Mouse (Mus musculus): ENCODE measurements around the gene Ppp1r14b.

Ppp1r14b gene

DNA sequence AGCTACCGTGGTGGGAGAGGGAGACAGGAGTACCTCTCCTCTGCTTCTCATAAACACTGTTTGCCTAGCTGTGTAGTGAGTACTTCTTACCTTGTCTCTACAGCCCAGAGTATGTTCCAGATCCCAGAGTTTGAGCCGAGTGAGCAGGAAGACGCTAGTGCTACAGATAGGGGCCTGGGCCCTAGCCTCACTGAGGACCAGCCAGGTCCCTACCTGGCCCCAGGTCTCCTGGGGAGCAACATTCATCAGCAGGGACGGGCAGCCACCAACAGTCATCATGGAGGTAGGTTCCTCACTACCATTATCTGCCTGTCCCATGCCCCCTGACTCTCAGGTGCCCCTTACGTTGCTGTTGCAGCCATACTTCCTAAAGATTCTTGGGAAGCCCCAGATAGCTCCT is 32.0 kb upstream of the Ppp1r14b start:
- DNase-seq (ENCODE audit: low spot score in 2 of 2) = no peak

DNA sequence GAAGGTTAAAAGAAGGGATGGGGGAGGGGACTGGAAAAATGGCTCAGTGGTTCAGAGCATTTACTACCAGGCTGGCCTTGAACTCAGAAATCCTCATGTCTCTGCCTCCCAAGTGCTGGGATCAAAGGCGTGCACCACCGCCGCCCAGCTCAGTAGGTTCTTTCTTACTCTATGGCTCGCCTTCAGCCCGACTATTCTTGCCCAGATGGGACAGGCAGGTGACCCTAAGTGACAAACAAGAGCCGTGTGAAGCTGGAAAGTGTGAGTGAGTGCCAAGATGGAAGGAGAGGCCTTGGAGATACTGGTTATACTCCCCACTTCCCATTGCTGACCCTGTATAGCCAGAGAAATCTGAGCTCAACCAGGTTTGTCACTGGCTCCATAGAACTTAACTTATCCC is 31.1 kb upstream of the Ppp1r14b start:
- no peak for DNase-seq (ENCODE audit: low spot score in 2 of 2)

DNA sequence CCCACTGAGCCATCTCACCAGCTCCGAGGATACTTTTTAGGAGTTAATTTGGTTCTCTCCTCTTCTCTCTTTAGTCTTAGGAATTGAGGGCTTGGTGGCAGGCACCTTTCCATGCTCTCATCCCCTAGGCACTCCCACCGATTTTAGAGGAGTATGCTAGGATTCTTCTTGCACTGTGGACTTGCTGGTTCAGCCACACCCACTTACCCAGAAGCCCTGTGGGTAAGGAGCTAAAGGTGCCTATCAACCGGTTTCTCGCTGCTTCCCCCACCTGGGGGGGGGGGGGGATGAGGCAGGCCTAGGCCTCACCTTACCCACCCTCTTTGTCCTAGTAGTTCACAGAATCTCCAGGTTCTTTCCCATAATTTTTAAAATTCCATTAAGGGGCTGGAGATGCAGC is 27.0 kb upstream of the Ppp1r14b start:
- DNase-seq (ENCODE audit: low spot score in 2 of 2) = no peak

DNA sequence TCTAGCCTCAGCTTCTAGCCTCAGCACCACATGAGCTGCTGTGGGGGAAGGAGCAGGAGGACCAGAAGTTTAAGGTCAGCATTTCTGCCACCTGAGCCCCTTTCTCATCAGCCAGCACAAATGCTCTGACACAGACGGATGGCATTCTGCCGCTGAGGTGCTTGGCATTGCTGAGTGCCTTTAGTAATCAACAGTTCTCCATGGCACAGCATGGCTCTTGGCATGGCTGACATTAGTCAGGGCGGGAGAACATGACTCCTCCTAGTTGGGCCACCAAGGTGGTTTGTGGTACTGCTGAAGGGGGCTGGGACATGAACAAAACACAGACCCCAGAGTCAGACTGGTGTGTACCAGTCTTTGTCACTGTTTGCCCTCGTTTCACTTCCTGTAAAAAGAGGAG is 26.6 kb upstream of the Ppp1r14b start:
- DNase-seq (ENCODE audit: low spot score in 2 of 2) = no peak

DNA sequence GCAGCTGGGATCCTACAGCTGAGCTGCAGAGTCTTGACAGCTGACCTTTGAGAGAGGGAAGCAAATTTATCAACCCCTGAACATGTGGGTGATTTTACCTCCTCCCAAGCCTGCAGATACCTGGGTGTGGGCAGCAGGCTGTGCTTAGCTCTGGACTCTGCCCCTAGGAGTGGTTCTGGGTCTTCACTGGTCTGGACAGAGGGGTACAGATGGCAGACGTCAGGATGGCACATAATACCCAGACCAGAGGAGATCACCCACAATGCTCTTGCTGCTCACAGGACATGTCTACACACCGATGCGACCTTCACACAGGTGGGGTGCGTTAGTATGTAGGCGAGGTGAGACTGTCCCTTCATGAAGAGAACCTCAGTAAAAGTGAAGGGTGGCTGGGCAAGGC is 25.2 kb upstream of the Ppp1r14b start:
- no peak for DNase-seq (ENCODE audit: low spot score in 2 of 2)

DNA sequence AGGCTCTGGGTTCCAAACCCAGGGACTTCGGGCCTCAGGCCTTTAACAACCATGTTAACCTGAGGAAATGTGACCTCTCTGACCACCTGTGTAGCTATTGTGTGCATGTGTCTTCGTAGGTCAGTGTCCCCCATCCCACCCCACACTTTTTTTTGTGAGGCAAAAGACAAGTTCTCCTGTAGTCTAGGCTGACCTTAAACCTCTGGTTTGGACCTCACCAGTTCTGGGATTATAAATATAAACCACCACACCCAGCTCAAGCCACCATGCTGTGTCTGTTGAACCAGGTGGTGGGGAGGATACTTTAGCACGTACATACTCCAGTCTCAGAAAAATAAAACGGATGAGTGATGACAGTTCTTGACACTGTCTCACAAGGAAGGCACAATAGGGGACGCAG is 24.8 kb upstream of the Ppp1r14b start:
- no peak for DNase-seq (ENCODE audit: low spot score in 2 of 2)

DNA sequence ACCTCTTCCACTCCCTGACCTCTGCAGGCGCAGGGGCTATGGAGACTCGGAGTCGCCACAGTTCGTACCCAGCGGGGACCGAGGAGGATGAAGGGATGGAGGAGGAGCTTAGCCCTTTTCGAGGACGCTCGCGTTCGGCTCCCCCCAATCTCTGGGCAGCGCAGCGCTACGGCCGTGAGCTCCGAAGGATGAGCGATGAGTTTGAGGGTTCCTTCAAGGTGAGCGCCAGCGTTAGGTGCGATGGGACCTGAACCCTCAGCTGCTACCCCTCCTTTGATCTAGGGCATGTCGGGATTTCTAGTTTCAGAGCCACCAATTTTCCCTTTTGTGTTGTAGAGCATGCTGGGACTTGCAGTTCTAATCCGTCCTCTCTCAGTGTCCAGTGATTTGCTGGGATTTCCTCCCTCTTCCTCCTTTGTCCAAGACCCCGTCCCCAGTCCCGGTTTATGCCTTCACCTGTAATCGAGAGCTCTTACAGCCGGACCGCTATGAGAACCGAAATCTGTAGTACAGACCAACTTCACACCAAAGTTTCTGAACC is 24.1 kb upstream of the Ppp1r14b start:
- peak; percentile 70 to 78 for DNase-seq (ENCODE audit: low spot score in 2 of 2)

DNA sequence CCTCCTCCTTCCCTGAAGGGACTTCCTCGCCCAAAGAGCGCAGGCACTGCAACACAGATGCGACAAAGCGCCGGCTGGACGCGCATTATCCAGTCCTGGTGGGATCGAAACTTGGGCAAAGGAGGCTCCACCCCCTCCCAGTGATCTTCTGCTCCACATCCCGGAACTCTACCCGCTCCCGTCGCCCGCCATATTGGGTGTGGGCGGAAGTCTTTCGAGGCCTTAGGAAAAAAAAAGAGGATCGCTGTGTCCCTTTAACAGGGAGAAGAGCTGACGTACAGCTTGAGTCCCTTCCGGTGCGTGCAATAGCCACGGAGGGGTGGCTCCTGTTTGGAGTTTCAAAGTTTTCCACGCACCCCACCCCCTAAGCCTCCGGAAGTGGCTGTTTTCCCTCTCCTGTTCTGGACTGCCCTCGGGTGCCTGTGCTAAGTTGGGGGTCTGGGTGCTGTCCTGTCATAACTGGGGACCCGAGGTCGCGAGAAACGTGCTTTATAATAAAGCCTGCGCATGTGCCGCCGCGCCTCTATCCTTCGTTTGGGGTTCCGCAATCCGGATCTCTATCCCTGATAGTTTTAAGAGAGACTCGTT is 23.3 kb upstream of the Ppp1r14b start:
- DNase-seq (ENCODE audit: low spot score in 2 of 2) = peak; percentile 94 to 96

DNA sequence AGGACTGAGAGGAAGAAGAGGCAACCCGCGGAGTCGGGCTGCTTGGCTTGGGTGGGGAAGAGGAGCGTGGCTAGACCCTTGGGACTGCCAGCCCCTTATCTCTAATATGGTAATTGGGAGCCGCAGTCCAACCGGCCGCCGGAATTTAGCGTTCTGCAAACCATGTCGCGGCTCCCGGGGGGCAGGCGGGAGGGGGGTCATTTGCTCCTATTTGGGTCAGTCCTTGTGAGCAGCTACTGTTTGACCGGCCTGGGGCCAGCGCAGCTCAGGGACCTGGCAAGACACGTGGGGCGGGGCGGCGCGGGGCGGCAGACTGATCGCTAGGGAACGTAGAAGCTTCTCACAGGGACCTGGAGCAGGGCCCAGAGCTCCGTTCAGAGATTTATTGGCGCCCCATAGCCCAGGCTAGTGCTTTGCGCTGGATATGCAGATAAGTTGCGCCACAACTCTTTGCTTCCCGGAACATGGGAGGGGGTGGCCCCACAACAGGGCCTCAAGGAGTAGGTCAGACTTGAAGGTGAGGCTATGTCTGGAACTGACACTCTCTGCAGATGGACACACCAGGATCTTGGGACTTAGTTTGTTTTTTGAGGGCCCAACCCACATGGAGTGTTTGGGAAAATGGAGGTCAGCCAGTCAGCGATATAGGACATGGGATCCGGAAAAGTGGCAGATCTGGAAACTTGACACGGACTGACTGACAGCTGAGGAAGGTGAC is 22.6 kb upstream of the Ppp1r14b start:
- DNase-seq (ENCODE audit: low spot score in 2 of 2) = peak in 1 of 2 experiments; percentile 75

DNA sequence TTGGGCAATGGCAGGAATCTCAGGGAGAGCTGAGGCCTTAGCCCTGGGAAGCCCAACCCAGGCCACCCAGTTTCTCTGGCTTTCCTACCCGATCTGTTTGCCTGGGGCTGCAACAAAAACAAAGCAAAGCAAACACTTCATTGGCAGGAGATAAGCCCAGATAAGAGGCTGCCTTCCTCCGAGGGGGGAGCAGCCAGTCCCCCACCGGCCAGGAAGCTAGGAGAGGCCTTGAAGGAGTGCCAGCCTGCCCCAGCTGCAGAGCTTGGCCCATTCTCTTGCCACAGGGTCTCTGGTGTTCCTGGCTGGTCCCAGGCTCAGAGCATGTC is 22.1 kb upstream of the Ppp1r14b start:
- no peak for DNase-seq (ENCODE audit: low spot score in 2 of 2)

DNA sequence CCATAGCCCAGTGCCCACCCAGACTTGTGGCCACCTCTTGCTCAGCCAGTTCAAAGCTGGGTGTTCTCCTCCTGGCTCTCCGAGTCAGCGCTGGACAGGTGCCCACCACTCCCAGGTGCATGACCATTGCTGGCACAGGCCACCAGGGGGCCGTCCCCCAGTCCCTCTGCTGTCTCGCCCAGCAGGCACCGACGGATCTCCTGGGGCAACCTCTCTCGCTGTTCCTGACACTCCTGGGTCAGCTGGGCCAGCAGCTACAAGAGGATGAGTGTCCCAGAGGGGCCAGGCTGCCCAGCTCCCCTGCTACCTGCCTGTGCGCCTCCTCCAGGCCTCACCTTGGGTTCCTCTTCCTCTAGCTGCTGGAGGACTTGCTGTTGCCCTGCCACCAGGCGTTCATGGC is 20.7 kb upstream of the Ppp1r14b start:
- no peak for DNase-seq (ENCODE audit: low spot score in 2 of 2)

DNA sequence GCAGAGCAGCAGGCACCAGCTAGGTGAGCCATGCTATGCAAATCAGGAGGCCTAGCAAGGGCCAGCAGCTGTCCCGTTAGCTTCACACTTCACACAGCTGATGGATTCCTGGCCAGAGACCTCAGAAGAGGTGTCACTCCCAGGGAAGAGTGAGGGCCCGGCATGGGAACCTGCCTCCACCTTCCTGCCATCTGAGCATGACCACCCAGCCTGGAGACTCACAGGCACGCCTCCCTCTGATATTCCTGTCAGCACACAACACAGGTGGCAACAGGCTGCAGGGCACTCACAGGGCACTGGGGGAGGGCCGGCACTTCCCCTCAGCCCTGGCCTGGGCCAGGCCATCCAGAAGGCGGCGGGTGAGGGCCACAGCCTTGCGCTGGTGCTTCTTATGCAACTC is 19.3 kb upstream of the Ppp1r14b start:
- DNase-seq (ENCODE audit: low spot score in 2 of 2) = no peak

DNA sequence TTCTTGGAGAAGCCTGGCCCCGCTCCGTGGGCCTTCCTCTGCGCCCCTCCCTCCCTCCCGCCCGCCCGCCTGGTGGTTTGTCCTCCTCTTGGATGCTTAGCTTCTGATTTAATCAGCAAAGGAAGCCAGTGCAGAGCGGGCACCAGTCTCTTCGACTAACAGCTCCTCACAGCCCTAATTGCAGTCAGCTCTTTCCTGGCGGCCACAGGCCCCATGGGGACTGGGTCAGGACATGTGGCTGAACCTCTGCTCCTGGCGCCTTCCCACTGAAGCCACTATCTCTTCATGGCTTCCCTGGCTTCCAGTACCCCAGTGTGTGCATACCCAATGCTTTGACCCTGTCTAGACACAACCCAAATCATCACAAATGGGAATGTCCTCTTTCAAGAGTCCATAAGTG is 18.3 kb upstream of the Ppp1r14b start:
- DNase-seq (ENCODE audit: low spot score in 2 of 2) = no peak

DNA sequence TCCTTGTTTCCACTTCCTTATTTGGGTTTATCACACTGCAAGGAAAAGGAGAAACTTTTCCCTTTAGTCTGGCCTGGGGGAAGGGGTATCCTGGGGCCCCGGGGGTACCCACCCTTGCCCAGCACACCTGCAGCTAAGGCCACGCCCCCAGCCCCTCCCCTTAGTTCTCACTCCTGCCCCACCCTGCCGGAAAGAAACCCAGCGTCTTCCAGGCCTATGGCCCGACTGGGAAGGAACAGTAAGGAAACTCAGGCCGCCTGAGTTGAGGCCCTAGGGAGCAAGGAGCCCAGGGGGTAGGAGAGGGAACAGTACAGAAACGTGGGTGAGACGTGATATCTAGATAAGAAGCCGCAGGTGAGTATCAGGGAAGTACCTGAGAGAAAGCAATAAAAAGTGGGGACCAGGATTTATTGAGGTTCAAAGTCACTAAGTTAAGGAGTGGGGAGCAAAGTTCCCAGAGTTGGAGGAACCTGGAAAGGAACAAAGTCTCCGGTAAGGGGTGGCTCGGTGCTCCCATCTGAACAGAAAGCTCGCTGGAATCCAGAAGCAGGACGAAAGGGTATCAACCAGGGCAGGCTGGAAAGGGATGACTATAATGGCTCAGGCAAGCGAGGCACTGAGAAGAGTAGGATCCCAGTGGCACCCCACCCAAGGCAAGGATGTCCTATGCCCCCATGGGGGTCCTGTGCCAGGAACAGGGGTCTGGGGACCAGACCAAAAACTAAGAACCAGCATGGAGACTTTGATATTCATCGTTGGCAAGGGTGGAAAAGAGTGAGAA is 6.1 kb upstream of the Ppp1r14b start:
- no peak for DNase-seq (ENCODE audit: low spot score in 2 of 2)

DNA sequence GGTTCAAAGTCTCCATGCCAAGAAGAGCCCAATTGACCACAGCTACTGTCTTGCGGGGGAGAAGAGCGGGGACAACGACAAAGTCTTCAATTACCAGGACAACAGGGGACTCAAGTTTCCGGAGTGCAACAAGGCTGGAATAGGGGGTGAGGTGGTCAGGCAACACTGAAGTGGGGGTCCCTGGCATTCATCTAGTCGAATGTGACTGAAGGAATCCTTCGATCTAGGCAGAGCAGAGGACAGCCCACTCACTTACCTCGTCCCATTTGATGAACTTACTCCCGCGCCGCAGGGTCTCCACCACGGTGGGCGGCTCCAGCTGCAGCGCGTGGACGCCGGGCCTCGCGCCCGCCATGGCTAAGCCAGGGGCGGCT is 5.5 kb upstream of the Ppp1r14b start:
- no peak for DNase-seq (ENCODE audit: low spot score in 2 of 2)

DNA sequence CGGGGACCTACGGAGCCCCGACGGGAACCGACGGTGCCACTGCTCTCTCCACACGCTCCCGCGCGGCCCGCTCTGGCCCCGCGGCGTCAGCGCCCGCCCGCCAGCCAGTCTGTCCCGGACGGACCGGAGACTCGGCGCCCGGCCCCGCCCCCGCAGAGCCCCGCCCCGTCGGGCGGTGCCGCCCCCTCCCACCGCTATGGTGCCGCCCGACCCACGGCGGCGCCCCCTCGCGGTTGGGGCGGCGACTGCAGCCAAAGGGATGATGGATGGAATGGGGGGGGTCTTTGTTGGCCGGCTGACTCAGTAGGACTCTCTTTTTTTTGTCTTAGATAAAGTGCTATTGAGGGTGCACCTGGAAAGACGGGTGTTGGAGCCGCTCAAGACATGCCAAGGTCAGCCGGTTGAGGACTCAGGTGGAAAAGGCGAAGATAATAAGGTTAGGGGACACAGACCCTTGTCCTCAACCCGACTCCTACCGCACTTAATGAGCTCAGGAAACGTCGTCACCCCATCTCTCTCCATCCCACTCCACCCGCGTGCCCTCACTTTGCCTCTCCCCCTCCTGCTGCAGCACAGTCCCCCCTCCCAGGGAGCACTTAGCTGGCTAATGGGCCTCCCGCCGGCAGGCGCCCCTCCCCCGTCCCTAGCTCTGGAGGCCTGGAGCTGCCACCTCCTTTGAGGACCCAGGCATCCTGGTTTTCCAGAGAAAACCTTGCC is 4.9 kb upstream of the Ppp1r14b start:
- no peak for DNase-seq (ENCODE audit: low spot score in 2 of 2)

DNA sequence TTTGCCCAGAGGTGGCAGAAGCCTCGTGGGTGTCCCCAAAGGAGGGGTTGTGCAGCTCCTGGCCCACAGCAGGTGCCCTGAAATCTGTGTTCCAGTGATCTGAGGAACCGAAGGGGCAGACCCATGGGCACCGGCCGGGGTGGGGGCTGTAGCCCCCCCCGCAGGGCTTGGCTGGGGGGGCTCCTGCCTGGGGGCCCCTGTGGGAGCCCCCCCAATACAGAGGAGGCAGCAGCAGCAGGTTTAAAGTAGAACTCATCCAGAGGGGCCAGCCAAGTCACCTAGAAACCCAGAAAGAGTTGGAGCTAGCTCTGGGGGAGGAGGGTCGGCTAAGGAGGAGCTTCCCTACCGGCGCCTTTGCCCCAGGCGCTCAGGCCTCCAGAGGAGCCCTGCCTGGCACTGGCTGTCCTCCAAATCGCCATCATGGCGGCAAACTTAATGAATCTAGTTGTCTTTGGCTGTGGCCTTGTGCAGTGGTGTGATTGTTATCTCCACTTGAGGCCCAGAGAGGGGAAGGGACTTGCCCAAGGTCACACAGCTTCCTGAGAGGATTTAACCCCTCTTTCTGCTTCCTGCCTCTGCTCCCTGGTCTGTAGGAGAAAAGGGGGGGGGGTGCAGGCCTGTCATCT is 4.2 kb upstream of the Ppp1r14b start:
- DNase-seq (ENCODE audit: low spot score in 2 of 2) = no peak

DNA sequence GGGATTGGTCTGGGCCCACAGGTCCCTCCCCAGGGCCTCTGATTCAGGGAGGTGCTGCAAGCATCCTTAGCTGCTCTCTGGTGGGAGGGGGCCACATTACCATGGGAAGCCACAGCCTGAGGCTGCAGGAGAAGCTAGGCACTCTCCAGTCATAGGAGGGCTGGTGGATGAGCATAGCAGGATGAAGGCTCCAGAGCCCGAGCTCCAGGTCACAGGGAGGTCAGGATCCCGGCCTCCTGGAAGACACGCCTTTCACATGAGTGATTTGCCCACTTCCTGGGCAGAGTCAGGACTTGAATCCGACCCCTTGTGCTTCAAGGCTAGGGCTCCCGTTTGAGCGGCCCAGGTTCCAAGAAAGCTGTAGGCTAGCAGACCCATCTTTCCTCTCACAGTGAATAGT is 3.1 kb upstream of the Ppp1r14b start:
- no peak for DNase-seq (ENCODE audit: low spot score in 2 of 2)

DNA sequence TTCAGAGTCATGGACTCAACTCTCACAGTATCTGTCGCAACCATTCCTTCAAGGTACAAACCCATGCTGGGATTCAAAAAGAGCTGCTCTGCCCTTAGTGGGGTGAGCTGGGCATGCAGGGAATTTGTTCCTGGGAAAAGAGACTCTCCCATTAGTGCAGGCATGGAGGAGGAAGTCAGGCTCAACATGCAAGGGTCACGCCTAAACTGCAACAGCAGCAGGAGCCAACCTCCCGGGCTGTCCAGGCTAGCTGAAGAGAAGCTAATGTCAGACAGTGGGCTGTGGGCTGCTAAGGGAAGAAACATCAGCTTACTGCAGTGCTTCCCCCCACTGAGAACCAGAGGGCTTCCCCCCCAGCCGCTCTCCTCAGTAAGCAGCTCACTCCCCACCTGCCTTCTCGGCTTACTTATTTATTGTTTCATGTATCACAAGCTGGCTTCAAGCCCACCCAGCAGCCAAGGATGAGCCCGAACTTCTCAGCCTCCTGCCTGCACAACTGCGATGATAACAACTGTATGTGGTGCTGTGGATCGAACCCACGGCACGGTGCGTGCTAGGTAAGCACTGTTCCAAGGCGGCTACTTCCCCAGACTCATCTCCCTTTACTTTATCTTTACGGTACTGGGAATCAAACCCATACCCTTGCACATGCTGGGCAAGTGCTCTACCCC is 2.4 kb upstream of the Ppp1r14b start:
- DNase-seq (ENCODE audit: low spot score in 2 of 2) = no peak

DNA sequence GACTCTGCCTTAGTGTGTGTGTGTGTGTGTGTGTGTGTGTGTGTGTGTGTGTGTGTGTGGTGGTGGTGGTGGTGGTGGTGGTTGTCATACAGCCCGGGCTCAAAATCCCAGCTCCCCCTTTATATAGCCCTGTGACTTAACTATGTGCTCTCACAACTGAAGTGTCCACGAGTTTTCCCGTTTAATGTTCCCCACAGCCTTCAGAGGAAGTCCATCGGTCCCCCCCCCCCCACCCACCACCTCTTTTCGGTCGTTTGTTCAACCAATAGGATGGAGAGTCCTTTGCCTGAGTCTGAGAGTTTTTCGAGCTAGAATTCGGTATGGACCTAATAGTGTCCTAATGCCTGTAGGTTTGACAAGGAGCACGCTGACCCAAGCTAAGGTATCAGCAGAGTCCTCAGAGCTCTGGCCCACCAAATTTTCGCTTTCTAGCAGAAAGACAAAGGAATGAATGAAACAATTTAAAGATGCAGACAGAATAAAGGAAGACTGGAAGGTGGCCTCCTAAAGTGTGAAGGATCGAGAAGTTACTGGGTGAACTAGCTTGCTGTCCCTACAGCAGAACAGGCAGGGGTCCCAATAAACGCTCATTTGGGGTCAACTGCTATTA is 1.1 kb upstream of the Ppp1r14b start:
- DNase-seq (ENCODE audit: low spot score in 2 of 2) = no peak
